Mouse (Mus musculus): Measurements from ENCODE around the gene Tns3.

Tns3 gene

GRCm38 (mm10) chr11:8473616-8474015, 190.7 kb downstream of the Tns3 start:
- no peak for DNase-seq (ENCODE audit: low spot score)

- DNase-seq (ENCODE audit: low spot score): peak; percentile 61
Measured at GRCm38 (mm10) chr11:8472439-8472838, 191.9 kb downstream of the Tns3 start.

- no peak for DNase-seq (ENCODE audit: low spot score)
Measured at GRCm38 (mm10) chr11:8471535-8471934, 192.8 kb downstream of the Tns3 start.

- peak; percentile 69 for DNase-seq (ENCODE audit: low spot score)
Measured at GRCm38 (mm10) chr11:8469537-8469936, 194.8 kb downstream of the Tns3 start.

- peak; percentile 68 for DNase-seq (ENCODE audit: low spot score)
Measured at GRCm38 (mm10) chr11:8468161-8469091, 195.9 kb downstream of the Tns3 start.

- DNase-seq (ENCODE audit: low spot score): no peak
Measured at GRCm38 (mm10) chr11:8467403-8468160, 196.8 kb downstream of the Tns3 start.

- no peak for DNase-seq (ENCODE audit: low spot score)
Measured at GRCm38 (mm10) chr11:8463866-8464265, 200.5 kb downstream of the Tns3 start.

- no peak for DNase-seq (ENCODE audit: low spot score)
Measured at GRCm38 (mm10) chr11:8462827-8463405, 201.4 kb downstream of the Tns3 start.

- no peak for DNase-seq (ENCODE audit: low spot score)
Measured at GRCm38 (mm10) chr11:8460835-8461234, 203.5 kb downstream of the Tns3 start.

- peak; percentile 23 for DNase-seq (ENCODE audit: low spot score)
Measured at GRCm38 (mm10) chr11:8457951-8458350, 206.4 kb downstream of the Tns3 start.

GRCm38 (mm10) chr11:8456586-8457285, 207.6 kb downstream of the Tns3 start:
- DNase-seq (ENCODE audit: low spot score): peak; percentile 29

GRCm38 (mm10) chr11:8455650-8456049, 208.7 kb downstream of the Tns3 start:
- DNase-seq (ENCODE audit: low spot score): no peak

- no peak for DNase-seq (ENCODE audit: low spot score)
Measured at GRCm38 (mm10) chr11:8453252-8453651, 211.1 kb downstream of the Tns3 start.

GRCm38 (mm10) chr11:8451597-8452201, 212.6 kb downstream of the Tns3 start:
- DNase-seq (ENCODE audit: low spot score): no peak

GRCm38 (mm10) chr11:8450540-8450939, 213.8 kb downstream of the Tns3 start:
- DNase-seq (ENCODE audit: low spot score): no peak

GRCm38 (mm10) chr11:8445915-8446356, 218.4 kb downstream of the Tns3 start:
- no peak for DNase-seq (ENCODE audit: low spot score)

GRCm38 (mm10) chr11:8444759-8445422, 219.4 kb downstream of the Tns3 start:
- DNase-seq (ENCODE audit: low spot score): no peak

GRCm38 (mm10) chr11:8443539-8444292, 220.6 kb downstream of the Tns3 start:
- no peak for DNase-seq (ENCODE audit: low spot score)

GRCm38 (mm10) chr11:8440706-8441105, 223.6 kb downstream of the Tns3 start:
- no peak for DNase-seq (ENCODE audit: low spot score)

- no peak for DNase-seq (ENCODE audit: low spot score)
Measured at GRCm38 (mm10) chr11:8440221-8440620, 224.1 kb downstream of the Tns3 start.

Measured in yolk sac, embryonic 10.5 days (tissue).